Mouse (Mus musculus) heart, embryonic 14.5 days (tissue): Measurements from ENCODE around the gene Ttc1. TPM values are rescaled to one million over a fixed set of nuclear protein-coding genes. Genes with fewer than 3 reads are reported as not detected.

Experiments
- ATAC-seq: fragments of 200-750 bp; cut with Nextera tagmentation; 2 replicates; pipeline ENCODE4 v1.8.0; 2017; ENCODE audit warnings: low read depth, moderate TSS enrichment; ENCODE audit not compliant: insufficient number of reproducible peaks, insufficient read depth, low FRiP score
- H3K27ac ChIP-seq, 2 experiments: fragments of 200-500 bp in 1 of 2; fragments of 300-500 bp in 1 of 2; sonication (generic) in 1 of 2; replicated peaks in 1 of 2; 2 replicates each; pipeline ENCODE4 v1.5.1; 2012 to 2014; ENCODE audit warnings: low read depth in 2 of 2, low read length in 2 of 2, control low read depth in 1 of 2, mild to moderate bottlenecking in 1 of 2, mixed read lengths in 1 of 2; ENCODE audit not compliant: control insufficient read depth in 1 of 2, insufficient read depth in 1 of 2
- H3K27me3 ChIP-seq: fragments of 300-500 bp; sonication (generic); 2 replicates; pipeline ENCODE4 v1.6.1; 2014; ENCODE audit warnings: mild to moderate bottlenecking, low read length, control low read depth; ENCODE audit not compliant: control insufficient read depth, insufficient read depth
- H3K36me3 ChIP-seq: fragments of 300-500 bp; sonication (generic); 2 replicates; pipeline ENCODE4 v1.6.1; 2014; ENCODE audit warnings: mild to moderate bottlenecking, control low read depth, low read length, mixed read lengths; ENCODE audit not compliant: control insufficient read depth, insufficient read depth
- H3K4me1 ChIP-seq, 2 experiments: fragments of 200-500 bp in 1 of 2; fragments of 300-500 bp in 1 of 2; sonication (generic) in 1 of 2; 2 replicates each; pipeline ENCODE4 v1.6.1; 2012 to 2014; ENCODE audit warnings: low read length in 2 of 2, control low read depth in 1 of 2, mixed read lengths in 1 of 2; ENCODE audit not compliant: control insufficient read depth in 2 of 2, insufficient read depth in 2 of 2
- H3K4me2 ChIP-seq: fragments of 300-500 bp; sonication (generic); 2 replicates; pipeline ENCODE4 v1.6.1; 2014; ENCODE audit warnings: mild to moderate bottlenecking, low read length
- H3K4me3 ChIP-seq, 2 experiments: fragments of 200-500 bp in 1 of 2; fragments of 300-500 bp in 1 of 2; sonication (generic) in 1 of 2; 2 replicates each; pipeline ENCODE4 v1.5.1; 2012 to 2014; ENCODE audit warnings: low read length in 2 of 2, mild to moderate bottlenecking in 2 of 2, control low read depth in 1 of 2, low read depth in 1 of 2, moderate library complexity in 1 of 2; ENCODE audit not compliant: control insufficient read depth in 1 of 2, insufficient read depth in 1 of 2
- H3K9ac ChIP-seq: fragments of 300-500 bp; sonication (generic); 2 replicates; pipeline ENCODE4 v1.6.1; 2014; ENCODE audit warnings: mild to moderate bottlenecking, low read length
- H3K9me3 ChIP-seq: fragments of 300-500 bp; sonication (generic); 2 replicates; pipeline ENCODE4 v1.6.1; 2016; ENCODE audit warnings: low read length, control low read depth; ENCODE audit not compliant: control insufficient read depth
- whole genome bisulfite sequencing: fragments of 180-500 bp; shearing (Covaris S2); extraction: QIAGEN DNeasy Blood & Tissue Kit; methylation state at CpG from one replicate; pipeline ENCODE4 v1.1.7; 2014; 5-methylcytosine and 5-hydroxymethylcytosine counted together
- polyA plus RNA-seq: library from polyadenylated mRNA; unstranded; fragments of >200 nt; fragmentation: Nextera tagmentation; extraction: Ambion mirVana; gene quantifications from 2 replicates; pipeline ENCODE4 v1.2.1, GENCODE M21; 2014

Gene Ttc1
- polyA plus RNA-seq: 57.8 and 62.3 TPM in 2 replicates

- H3K4me2 ChIP-seq: peak within 1 kb of the TSS; percentile 81
- peak; percentile 97 for ATAC-seq
- 3% methylated on average over 47 of the region's 47 CpGs for WGBS
- H3K9me3 ChIP-seq: no peaks in the 10 kb centered on the region
- peak within 1 kb of the TSS; percentile 41 to 50 for H3K27ac ChIP-seq
- peak within 1 kb of the TSS; percentile 79 for H3K9ac ChIP-seq
- H3K4me3 ChIP-seq: peak within 1 kb of the TSS; percentile 68 to 69
- H3K36me3 ChIP-seq: peaks cover 28% of the 10 kb centered on the region
- no peaks in the 10 kb centered on the region for H3K27me3 ChIP-seq
- H3K4me1 ChIP-seq: peaks cover 0 to 8% of the 10 kb centered on the region in 2 experiments; a peak in 2 of 4 replicates
Measured at GRCm38 (mm10) chr11:43747233-43748226, at the start of gene Ttc1. Gene Ttc1 (minus strand): TSS chr11:43748008.

GRCm38 (mm10) chr11:43795992-43796391, 48.2 kb upstream of the Ttc1 start:
- Histone ChIP-seq H3K27me3 (no peaks in the 10 kb centered on the region), H3K4me3 (no peak overlapping the region), H3K4me2 (no peak overlapping the region), H3K36me3 (no peaks in the 10 kb centered on the region), H3K27ac (no peak overlapping the region), H3K4me1 (no peaks in the 10 kb centered on the region), H3K9me3 (no peaks in the 10 kb centered on the region), H3K9ac (no peak overlapping the region)
- ATAC-seq: no peak
- WGBS: 69% methylated on average over 8 of the region's 8 CpGs

- Histone ChIP-seq H3K27ac (no peak overlapping the region), H3K36me3 (no peaks in the 10 kb centered on the region), H3K9me3 (no peaks in the 10 kb centered on the region), H3K4me2 (no peak overlapping the region), H3K27me3 (no peaks in the 10 kb centered on the region), H3K4me1 (peaks cover 0 to 2% of the 10 kb centered on the region in 2 experiments; a peak in 1 of 4 replicates), H3K9ac (no peak overlapping the region), H3K4me3 (no peak overlapping the region)
- WGBS: 69% methylated on average over 6 of the region's 6 CpGs
- no peak for ATAC-seq
Measured at GRCm38 (mm10) chr11:43790446-43790845, 42.6 kb upstream of the Ttc1 start.

- no peak; the same call in 1 of the 2 replicates for ATAC-seq
- H3K27me3 ChIP-seq: no peaks in the 10 kb centered on the region
- WGBS: 6% methylated on average over 2 of the region's 2 CpGs
- no peak overlapping the region for H3K4me3 ChIP-seq
- H3K9me3 ChIP-seq: no peaks in the 10 kb centered on the region
- H3K9ac ChIP-seq: no peak overlapping the region
- no peaks in the 10 kb centered on the region for H3K36me3 ChIP-seq
- no peak overlapping the region for H3K4me2 ChIP-seq
- H3K4me1 ChIP-seq: peaks cover 3 to 5% of the 10 kb centered on the region in 2 experiments; a peak in 2 of 4 replicates
- no peak overlapping the region for H3K27ac ChIP-seq
Measured at GRCm38 (mm10) chr11:43783772-43784171, 36.0 kb upstream of the Ttc1 start.

GRCm38 (mm10) chr11:43783106-43783505, 35.3 kb upstream of the Ttc1 start:
- H3K36me3 ChIP-seq: no peaks in the 10 kb centered on the region
- ATAC-seq: no peak
- 71% methylated on average over 5 of the region's 5 CpGs for WGBS

GRCm38 (mm10) chr11:43779551-43779950, 31.7 kb upstream of the Ttc1 start:
- ATAC-seq: no peak
- WGBS: 57% methylated on average over 5 of the region's 5 CpGs
- Histone ChIP-seq H3K27me3 (peaks cover 17% of the 10 kb centered on the region), H3K36me3 (no peaks in the 10 kb centered on the region), H3K4me1 (peaks cover 3 to 10% of the 10 kb centered on the region in 2 experiments; a peak in 2 of 4 replicates), H3K9ac (no peak overlapping the region), H3K9me3 (no peaks in the 10 kb centered on the region), H3K4me3 (no peak overlapping the region), H3K4me2 (no peak overlapping the region), H3K27ac (no peak overlapping the region)

More at GRCm38 (mm10) chr11:43783106-43783505, 35.3 kb upstream of the Ttc1 start:
- no peak overlapping the region for H3K27ac ChIP-seq
- H3K4me3 ChIP-seq: no peak overlapping the region
- no peaks in the 10 kb centered on the region for H3K9me3 ChIP-seq
- H3K27me3 ChIP-seq: no peaks in the 10 kb centered on the region
- H3K4me1 ChIP-seq: peaks cover 3 to 5% of the 10 kb centered on the region in 2 experiments; a peak in 2 of 4 replicates
- no peak overlapping the region for H3K4me2 ChIP-seq
- H3K9ac ChIP-seq: no peak overlapping the region

- ATAC-seq: no peak
- H3K4me3 ChIP-seq: peak overlapping the region; percentile 51 to 54
- no peak overlapping the region for H3K27ac ChIP-seq
- peaks cover 17% of the 10 kb centered on the region for H3K27me3 ChIP-seq
- H3K9ac ChIP-seq: peak overlapping the region; percentile 68
- no peaks in the 10 kb centered on the region for H3K36me3 ChIP-seq
- H3K4me2 ChIP-seq: peak overlapping the region; percentile 86
- peaks cover 2 to 5% of the 10 kb centered on the region in 2 experiments; a peak in 3 of 4 replicates for H3K4me1 ChIP-seq
- WGBS: 18% methylated on average over 8 of the region's 8 CpGs
- H3K9me3 ChIP-seq: no peaks in the 10 kb centered on the region
Measured at GRCm38 (mm10) chr11:43776324-43776694, 28.5 kb upstream of the Ttc1 start.
